In the genomic region with DNA sequence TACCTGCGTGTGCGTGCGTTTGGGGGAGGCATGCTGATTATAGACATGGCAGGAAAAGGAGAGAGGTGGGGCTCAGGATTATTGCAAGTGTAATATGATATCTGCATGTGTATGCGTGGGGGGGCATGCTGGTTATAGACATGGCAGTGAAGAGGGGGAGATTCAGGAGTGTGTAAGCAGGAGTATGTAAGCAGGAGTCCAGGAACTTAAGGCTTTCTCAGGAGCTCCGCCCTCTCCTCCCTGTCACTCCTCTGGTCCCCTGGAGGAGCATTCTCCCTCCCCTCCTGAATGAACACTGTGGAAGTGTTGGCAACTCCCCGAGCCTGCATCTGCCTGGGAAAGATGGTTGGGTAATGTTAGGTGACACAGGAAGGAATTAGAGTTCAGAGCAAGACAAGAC, we compare ENCODE assay signal across 9 mouse cellular contexts. TPM values are rescaled to one million over a fixed set of nuclear protein-coding genes. Genes with fewer than 3 reads are reported as not detected.
DNase-seq lines count a peak whose midpoint lies in the region; ATAC-seq and TF ChIP-seq lines count a peak whose summit lies in the region.
"Had no signal": no experiment of that assay in that cellular context is flagged by ENCODE, and none has a peak within 500 bp of the region (broad histone marks: within the 10 kb centered on the region; RNA-seq: fewer than 3 reads in every experiment).

No protein-coding gene starts in this region.

- no peak overlapping the region for H3ac ChIP-seq in myocyte (ENCODE audit: control insufficient read depth, insufficient read length)

- ATAC-seq in lung, embryonic 15.5 days (ENCODE audit: borderline replicate concordance, extremely low read depth, low FRiP score, low TSS enrichment), result peak; percentile 25; the same call in 1 of the 2 replicates
- peak; percentile 60 for ATAC-seq in embryonic facial prominence, embryonic 14.5 days (ENCODE audit: low read depth)
- ATAC-seq: CD4-positive, CD25-positive, alpha-beta regulatory T cell, adult 4 months had no signal

- peak overlapping the region; percentile 9; the same call in 1 of the 2 replicates for H3K27ac ChIP-seq in gastrocnemius, adult 2 months
- peak overlapping the region; percentile 53; the same call in 1 of the 2 replicates for H3K27ac ChIP-seq in lung, embryonic 15.5 days
- H3K27ac ChIP-seq in embryonic facial prominence, embryonic 14.5 days (replicated peaks; ENCODE audit: low read depth, low read length), result peak overlapping the region; percentile 79

- no peaks in the 10 kb centered on the region for H3K9me3 ChIP-seq in lung, embryonic 15.5 days
- no peaks in the 10 kb centered on the region for H3K9me3 ChIP-seq in embryonic facial prominence, embryonic 14.5 days (ENCODE audit: control insufficient read depth, low read length)

- peak; percentile 52 for DNase-seq in gastrocnemius, adult 2 months
- no peak for DNase-seq in gastrocnemius, postnatal 14 days
- DNase-seq in lung, postnatal 25 days (ENCODE audit: low spot score), result no peak
- peak; percentile 86 for DNase-seq in embryonic facial prominence, embryonic 14.5 days (ENCODE audit: low spot score)
- no peak for DNase-seq in c-Kit-positive CD71-positive TER-119-positive erythroid progenitor cells, embryonic 14.5 days (ENCODE audit: low spot score)
- DNase-seq in testis, postnatal 10 days (ENCODE audit: low spot score), result no peak

- H3K27me3 ChIP-seq in lung, embryonic 15.5 days, result no peaks in the 10 kb centered on the region
- no peaks in the 10 kb centered on the region for H3K27me3 ChIP-seq in embryonic facial prominence, embryonic 14.5 days (replicated peaks; ENCODE audit: control insufficient read depth, insufficient read depth, low read length)
- H3K27me3 ChIP-seq in myocyte (ENCODE audit: control insufficient read depth, insufficient read depth, insufficient read length), result no peaks in the 10 kb centered on the region

- intact Hi-C loops in gastrocnemius, adult 2 months (cut with DNase I), result loop anchor here (10.0 kb wide), 1 partner anchor 113 kb away; a partner anchor contains a TSS
- intact Hi-C loops in gastrocnemius, postnatal 14 days (cut with DNase I; ENCODE audit: low total_unique reads), result loop anchor here (10.0 kb wide), 1 partner anchor 113 kb away; a partner anchor contains a TSS

- no peak overlapping the region for H3K4me3 ChIP-seq in gastrocnemius, adult 2 months
- no peak overlapping the region for H3K4me3 ChIP-seq in lung, embryonic 15.5 days
- no peak overlapping the region for H3K4me3 ChIP-seq in embryonic facial prominence, embryonic 14.5 days (ENCODE audit: low read depth, low read length)
- H3K4me3 ChIP-seq in myocyte, result no peak overlapping the region

- peaks cover 7% of the 10 kb centered on the region; the same call in 1 of the 2 replicates for H3K36me3 ChIP-seq in lung, embryonic 15.5 days
- peaks cover 7% of the 10 kb centered on the region; the same call in 1 of the 2 replicates for H3K36me3 ChIP-seq in embryonic facial prominence, embryonic 14.5 days (ENCODE audit: control insufficient read depth, insufficient read depth, low read length)
- H3K36me3 ChIP-seq in myocyte (ENCODE audit: control insufficient read depth, insufficient read depth), result no peaks in the 10 kb centered on the region

- peaks cover 46% of the 10 kb centered on the region for H3K4me1 ChIP-seq in lung, embryonic 15.5 days
- peaks cover 14% of the 10 kb centered on the region for H3K4me1 ChIP-seq in embryonic facial prominence, embryonic 14.5 days (ENCODE audit: control insufficient read depth, insufficient read depth, low read length)

- TF ChIP-seq POLR2A in myocyte (IDR thresholded peaks at IDR 0.05; ENCODE audit: insufficient read length, low read depth), result no peak

- peaks cover 28% of the 10 kb centered on the region for H3K79me2 ChIP-seq in myocyte (ENCODE audit: control insufficient read depth, insufficient read depth)

- H3K4me2 ChIP-seq in lung, embryonic 15.5 days, result no peak overlapping the region
- 0 out of 2 replicates have a peak overlapping the region, but pooled peaks have one; percentile 3 for H3K4me2 ChIP-seq in embryonic facial prominence, embryonic 14.5 days (ENCODE audit: low read depth, low read length)
- H3K4me2 ChIP-seq in myocyte (ENCODE audit: low read depth), result peak overlapping the region; percentile 55

- TF ChIP-seq CTCF in gastrocnemius, adult 2 months (IDR thresholded peaks at IDR 0.05), result no peak

- no peak overlapping the region for H3K9ac ChIP-seq in lung, embryonic 15.5 days
- H3K9ac ChIP-seq in embryonic facial prominence, embryonic 14.5 days (ENCODE audit: low read depth, low read length), result no peak overlapping the region

- WGBS in lung, embryonic 15.5 days, result 24% methylated on average over 6 of the region's 6 CpGs
- WGBS in embryonic facial prominence, embryonic 14.5 days, result 12% methylated on average over 6 of the region's 6 CpGs

TF ChIP-seq in myocyte, 11 proteins besides CTCF, POLR2A, EP300 and RAD21:
- TF ChIP-seq MYOD1 (IDR thresholded peaks at IDR 0.05; ENCODE audit: control insufficient read depth in 1 of 3, insufficient read length in 2 of 3, low read depth in 2 of 3), result no peak
TF ChIP-seq in myocyte: peak in this region for 0.

RNA-seq across cellular contexts. Expression of a gene that starts 51.2 kb away (rescaled TPM):
- total RNA-seq in gastrocnemius, adult 2 months (2021), result 1 to 10 TPM; 5.1 to 6.1 TPM
- 1 to 10 TPM; 7.6 to 9.1 TPM for total RNA-seq in gastrocnemius, postnatal 14 days (2021)
- 31.9 and 34.5 TPM in 2 replicates for polyA plus RNA-seq in lung, embryonic 15.5 days (2015; fragmentation: Nextera tagmentation; extraction: Ambion mirVana)
- polyA plus RNA-seq in embryonic facial prominence, embryonic 14.5 days (2014; fragmentation: Nextera tagmentation; extraction: Ambion mirVana), result 34.3 and 39.8 TPM in 2 replicates
- polyA plus RNA-seq in myocyte (2012; fragmentation: generic; extraction: Trizol), result 16.6 TPM

RNA-seq across cellular contexts. Expression of a gene that starts 52.4 kb away (rescaled TPM):
- 10 to 100 TPM; 59.8 to 61.0 TPM for total RNA-seq in gastrocnemius, adult 2 months (2021)
- total RNA-seq in gastrocnemius, postnatal 14 days (2021), result 10 to 100 TPM; 58.6 to 62.7 TPM
- polyA plus RNA-seq in lung, embryonic 15.5 days (2015; fragmentation: Nextera tagmentation; extraction: Ambion mirVana), result 137 and 139 TPM in 2 replicates
- 137 and 156 TPM in 2 replicates for polyA plus RNA-seq in embryonic facial prominence, embryonic 14.5 days (2014; fragmentation: Nextera tagmentation; extraction: Ambion mirVana)
- 117 TPM for polyA plus RNA-seq in myocyte (2012; fragmentation: generic; extraction: Trizol)

RNA-seq across cellular contexts. Expression of a gene that starts 53.6 kb away (rescaled TPM):
- 10 to 100 TPM; 20.2 to 20.7 TPM for total RNA-seq in gastrocnemius, adult 2 months (2021)
- total RNA-seq in gastrocnemius, postnatal 14 days (2021), result 10 to 100 TPM; 20.1 to 23.1 TPM
- polyA plus RNA-seq in lung, embryonic 15.5 days (2015; fragmentation: Nextera tagmentation; extraction: Ambion mirVana), result 22.2 and 27.8 TPM in 2 replicates
- polyA plus RNA-seq in embryonic facial prominence, embryonic 14.5 days (2014; fragmentation: Nextera tagmentation; extraction: Ambion mirVana), result 21.5 and 27.1 TPM in 2 replicates
- polyA plus RNA-seq in myocyte (2012; fragmentation: generic; extraction: Trizol), result 42.3 TPM

Comparison
In these comparisons a context has a peak if more than half of its experiments do, and no peak if none do; other contexts are left out.
1. DNase-seq: peak in gastrocnemius, adult 2 months (single experiment) and embryonic facial prominence, embryonic 14.5 days (single experiment); none in gastrocnemius, postnatal 14 days (single experiment), lung, postnatal 25 days (single experiment), c-Kit-positive CD71-positive TER-119-positive erythroid progenitor cells, embryonic 14.5 days (single experiment) and testis, postnatal 10 days (single experiment).
2. H3K27ac ChIP-seq: peak in every context shown above with its lines; median percentile 79 in embryonic facial prominence, embryonic 14.5 days; 53 in lung, embryonic 15.5 days; 9 in gastrocnemius, adult 2 months.